Mouse (Mus musculus) liver, embryonic 15.5 days (tissue): ENCODE measurements around the gene B4galnt1. TPM values are rescaled to one million over a fixed set of nuclear protein-coding genes. Genes with fewer than 3 reads are reported as not detected.
A peak's percentile ranks its signal among the peaks of the same experiment; 100 is the strongest.
"Not testable (repeated sequence)": the region's sequence is repeated elsewhere in the genome, so short reads cannot be mapped to it uniquely, and the experiment has no call there.

ENCODE experiments used
- ATAC-seq: fragments of 200-750 bp; cut with Nextera tagmentation; 2 replicates; pipeline ENCODE4 v1.8.0; 2017; ENCODE audit warnings: moderate number of reproducible peaks, mild to moderate bottlenecking, moderate library complexity; ENCODE audit not compliant: insufficient read depth
- H3K27ac ChIP-seq: fragments of 300-500 bp; sonication (generic); replicated peaks from 2 replicates; pipeline ENCODE4 v1.5.1; 2015; ENCODE audit warnings: mild to moderate bottlenecking, inconsistent platforms
- H3K27me3 ChIP-seq: fragments of 300-500 bp; sonication (generic); 2 replicates; pipeline ENCODE4 v1.6.1; 2015; ENCODE audit warnings: mild to moderate bottlenecking, inconsistent platforms
- H3K36me3 ChIP-seq: fragments of 300-500 bp; sonication (generic); replicated peaks from 2 replicates; pipeline ENCODE4 v1.6.1; 2015; ENCODE audit warnings: moderate library complexity, mild to moderate bottlenecking, inconsistent platforms
- H3K4me1 ChIP-seq: fragments of 300-500 bp; sonication (generic); replicated peaks from 2 replicates; pipeline ENCODE4 v1.6.1; 2015; ENCODE audit warnings: inconsistent platforms
- H3K4me2 ChIP-seq: fragments of 300-500 bp; sonication (generic); 2 replicates; pipeline ENCODE4 v1.6.1; 2015; ENCODE audit warnings: moderate library complexity, mild to moderate bottlenecking, inconsistent platforms
- H3K4me3 ChIP-seq: fragments of 300-500 bp; sonication (generic); replicated peaks from 2 replicates; pipeline ENCODE4 v1.5.1; 2015; ENCODE audit warnings: mild to moderate bottlenecking, inconsistent platforms
- H3K9ac ChIP-seq: fragments of 300-500 bp; sonication (generic); 2 replicates; pipeline ENCODE4 v1.6.1; 2015; ENCODE audit warnings: moderate library complexity, mild to moderate bottlenecking, inconsistent platforms
- H3K9me3 ChIP-seq: fragments of 300-500 bp; sonication (generic); replicated peaks from 2 replicates; pipeline ENCODE4 v1.6.1; 2016; ENCODE audit warnings: inconsistent platforms
- WGBS: fragments of 180-500 bp; shearing (Covaris S2); methylation state at CpG from one replicate; pipeline ENCODE4 v1.1.7; 2015; ENCODE audit warnings: mixed read lengths; ENCODE audit not compliant: insufficient replicate concordance; 5-methylcytosine and 5-hydroxymethylcytosine counted together
- polyA plus RNA-seq: library from polyadenylated mRNA; unstranded; fragments of >200 nt; fragmentation: Nextera tagmentation; extraction: Ambion mirVana; gene quantifications from 2 replicates; pipeline ENCODE4 v1.2.1, GENCODE M21; 2015

The B4galnt1 gene
- polyA plus RNA-seq, 1 experiment from 2014 or later, result 19.3 TPM

- H3K4me1 ChIP-seq, result 0 out of 2 replicates have a peak, but pooled peaks cover 2% of the 10 kb centered on the region
- no peak for ATAC-seq
- H3K4me2 ChIP-seq, result no peak overlapping the region
- H3K27ac ChIP-seq, result no peak overlapping the region
- H3K36me3 ChIP-seq, result no peaks in the 10 kb centered on the region
- no peak overlapping the region for H3K4me3 ChIP-seq
- no peak overlapping the region for H3K9ac ChIP-seq
- no peaks in the 10 kb centered on the region for H3K9me3 ChIP-seq
- 68% methylated on average over 7 of the region's 7 CpGs for WGBS
- H3K27me3 ChIP-seq, result no peaks in the 10 kb centered on the region
Measured at GRCm38 (mm10) chr10:127144536-127144935, 20.5 kb upstream of the B4galnt1 start.

DNA sequence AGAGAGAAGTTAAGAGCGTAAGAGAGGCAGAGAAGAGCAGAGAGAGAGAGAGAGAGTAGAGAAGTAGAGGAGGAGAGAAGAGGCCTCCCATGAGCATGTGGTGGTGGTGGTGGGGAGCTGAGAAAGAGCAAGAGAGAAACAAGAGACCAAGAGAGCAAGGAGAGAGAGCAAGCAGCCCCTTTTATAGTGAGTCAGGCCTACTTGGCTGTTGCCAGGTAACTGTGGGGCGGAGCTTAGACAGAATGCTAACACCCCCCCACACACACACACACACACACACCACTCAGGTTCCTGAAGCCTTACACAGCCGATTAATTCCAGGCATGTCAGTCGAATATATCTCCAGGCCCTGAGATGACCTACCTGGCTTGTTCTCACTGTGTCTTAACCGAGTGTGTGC, 19.7 kb upstream of the B4galnt1 start:
- WGBS, result 66% methylated on average over 5 of the region's 5 CpGs
- ATAC-seq, result no peak
- Histone ChIP-seq H3K27me3 (no peaks in the 10 kb centered on the region), H3K4me2 (no peak overlapping the region), H3K9me3 (no peaks in the 10 kb centered on the region), H3K4me3 (no peak overlapping the region), H3K36me3 (no peaks in the 10 kb centered on the region), H3K4me1 (0 out of 2 replicates have a peak, but pooled peaks cover 4% of the 10 kb centered on the region), H3K9ac (no peak overlapping the region), H3K27ac (no peak overlapping the region)

GRCm38 (mm10) chr10:127147135-127147534, 17.9 kb upstream of the B4galnt1 start:
- Histone ChIP-seq H3K9ac (no peak overlapping the region), H3K9me3 (no peaks in the 10 kb centered on the region), H3K4me2 (no peak overlapping the region), H3K27me3 (no peaks in the 10 kb centered on the region), H3K36me3 (no peaks in the 10 kb centered on the region), H3K4me3 (no peak overlapping the region), H3K27ac (no peak overlapping the region), H3K4me1 (peaks cover 15% of the 10 kb centered on the region)
- WGBS, result 63% methylated on average over 6 of the region's 6 CpGs
- no peak for ATAC-seq

- Histone ChIP-seq H3K36me3 (no peaks in the 10 kb centered on the region), H3K9ac (no peak overlapping the region), H3K27ac (no peak overlapping the region), H3K4me3 (no peak overlapping the region), H3K4me1 (peaks cover 15% of the 10 kb centered on the region), H3K4me2 (no peak overlapping the region), H3K27me3 (no peaks in the 10 kb centered on the region), H3K9me3 (no peaks in the 10 kb centered on the region)
- 52% methylated on average over 4 of the region's 4 CpGs for whole genome bisulfite sequencing
- peak; percentile 36; the same call in 1 of the 2 replicates for ATAC-seq
Measured at GRCm38 (mm10) chr10:127150471-127150872, 14.6 kb upstream of the B4galnt1 start.

DNA sequence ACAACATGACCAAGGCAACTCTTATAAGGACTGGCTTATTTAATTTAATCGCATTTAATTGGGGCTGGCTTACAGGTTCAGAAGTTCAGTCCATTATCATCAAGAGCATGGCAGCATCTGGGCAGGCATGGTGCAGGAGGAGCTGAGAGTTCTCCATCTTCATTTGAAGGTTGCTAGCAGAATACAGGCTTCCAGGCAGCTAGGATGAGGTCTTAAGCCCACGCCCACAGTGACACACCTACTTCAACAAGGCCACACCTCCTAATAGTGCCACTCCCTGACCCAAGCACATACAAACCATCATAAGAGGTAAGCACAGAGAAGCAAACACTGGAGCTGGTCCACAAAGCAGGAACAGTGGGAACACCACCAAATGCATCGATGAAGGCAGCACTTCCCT, 13.8 kb upstream of the B4galnt1 start:
- 0 out of 2 replicates have a peak, but pooled peaks have one; percentile 30 for ATAC-seq
- H3K4me1 ChIP-seq, result peaks cover 15% of the 10 kb centered on the region
- not testable (repeated sequence) for H3K9me3 ChIP-seq, H3K27ac ChIP-seq, H3K27me3 ChIP-seq, H3K4me2 ChIP-seq, H3K9ac ChIP-seq, H3K4me3 ChIP-seq, H3K36me3 ChIP-seq
- WGBS, result 72% methylated on average over 3 of the region's 3 CpGs

DNA sequence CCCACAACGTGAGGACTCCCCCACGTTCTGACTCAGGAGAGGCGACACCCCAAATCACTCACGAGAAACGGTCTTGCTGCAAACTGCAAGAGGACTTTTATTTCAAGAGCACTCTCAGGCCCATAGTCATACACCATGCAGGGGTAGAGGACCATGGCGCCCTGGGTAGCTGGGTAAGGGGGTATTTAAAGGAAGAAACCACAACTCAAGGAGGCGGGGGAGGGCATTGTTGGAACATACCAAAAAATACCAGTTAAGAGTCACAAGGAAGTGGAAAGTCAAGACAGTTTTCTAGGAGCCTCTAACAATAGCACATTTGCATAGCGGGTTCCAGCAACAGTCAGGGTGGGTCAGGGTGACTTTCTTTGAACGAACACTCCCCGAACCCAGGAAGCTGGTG, 12.5 kb upstream of the B4galnt1 start:
- not testable (repeated sequence) for H3K9me3 ChIP-seq, H3K27ac ChIP-seq, ATAC-seq, H3K36me3 ChIP-seq, H3K4me2 ChIP-seq, H3K4me3 ChIP-seq, H3K27me3 ChIP-seq, H3K9ac ChIP-seq
- peaks cover 13% of the 10 kb centered on the region for H3K4me1 ChIP-seq
- WGBS, result 75% methylated on average over 10 of the region's 10 CpGs

GRCm38 (mm10) chr10:127153323-127153722, 11.7 kb upstream of the B4galnt1 start:
- 85% methylated on average over 7 of the region's 7 CpGs for WGBS
- no peaks in the 10 kb centered on the region for H3K36me3 ChIP-seq
- no peak for ATAC-seq
- H3K9ac ChIP-seq, result no peak overlapping the region
- H3K4me1 ChIP-seq, result peaks cover 14% of the 10 kb centered on the region
- no peak overlapping the region for H3K27ac ChIP-seq
- H3K4me3 ChIP-seq, result no peak overlapping the region
- no peak overlapping the region for H3K4me2 ChIP-seq
- H3K9me3 ChIP-seq, result no peaks in the 10 kb centered on the region
- no peaks in the 10 kb centered on the region for H3K27me3 ChIP-seq

DNA sequence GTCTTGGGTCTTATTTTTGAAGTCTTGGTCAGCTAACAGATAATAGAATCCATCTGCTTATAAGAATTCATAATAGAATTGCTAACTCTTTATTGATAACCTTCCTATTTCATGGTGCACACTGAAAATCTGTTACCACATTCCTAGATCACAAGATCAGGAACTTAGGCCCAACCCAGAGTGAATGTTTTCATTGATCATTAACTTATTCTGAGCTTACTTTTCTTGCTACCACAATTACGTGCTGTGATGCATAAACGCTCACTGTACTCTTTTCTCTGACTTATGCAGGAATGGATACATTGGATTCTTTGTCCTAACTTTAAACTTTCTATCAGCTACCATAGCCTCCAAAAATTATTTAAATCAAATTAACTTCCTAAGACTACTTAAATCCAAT, 10.8 kb upstream of the B4galnt1 start:
- no peak overlapping the region for H3K9ac ChIP-seq
- 68% methylated on average over 2 of the region's 2 CpGs for WGBS
- H3K9me3 ChIP-seq, result no peaks in the 10 kb centered on the region
- H3K4me1 ChIP-seq, result peaks cover 21% of the 10 kb centered on the region
- H3K4me2 ChIP-seq, result no peak overlapping the region
- no peak overlapping the region for H3K27ac ChIP-seq
- H3K4me3 ChIP-seq, result no peak overlapping the region
- H3K27me3 ChIP-seq, result no peaks in the 10 kb centered on the region
- H3K36me3 ChIP-seq, result no peaks in the 10 kb centered on the region
- no peak for ATAC-seq

- Histone ChIP-seq H3K9me3 (no peaks in the 10 kb centered on the region), H3K27ac (no peak overlapping the region), H3K9ac (no peak overlapping the region), H3K36me3 (no peaks in the 10 kb centered on the region), H3K4me1 (peaks cover 21% of the 10 kb centered on the region), H3K4me2 (no peak overlapping the region), H3K4me3 (no peak overlapping the region), H3K27me3 (no peaks in the 10 kb centered on the region)
- no peak for ATAC-seq
- WGBS, result 70% methylated on average over 5 of the region's 5 CpGs
Measured at GRCm38 (mm10) chr10:127154652-127155051, 10.4 kb upstream of the B4galnt1 start.

DNA sequence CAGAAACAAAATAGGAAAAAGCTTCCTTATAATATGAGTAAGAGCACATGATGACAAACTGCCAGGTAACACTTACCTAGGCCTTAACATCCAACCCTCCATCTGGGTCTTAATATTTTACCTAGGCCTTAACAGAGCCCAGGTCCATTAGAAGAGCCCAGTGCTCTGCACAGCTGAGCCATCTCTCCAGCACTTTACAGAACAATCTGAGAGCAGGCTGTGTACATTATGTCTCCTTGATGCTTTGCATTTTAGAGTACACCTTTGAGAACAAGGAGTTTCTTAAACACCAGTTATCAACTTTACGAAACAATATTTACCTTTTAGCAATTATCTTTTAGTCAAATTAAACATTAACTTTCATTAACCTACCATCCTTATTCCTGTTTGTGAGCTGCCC, 8.9 kb upstream of the B4galnt1 start:
- H3K27ac ChIP-seq, result peak overlapping the region; percentile 34; the same call in 1 of the 2 replicates
- no peak overlapping the region for H3K4me2 ChIP-seq
- no peaks in the 10 kb centered on the region for H3K9me3 ChIP-seq
- WGBS, result 67% methylated on average over 1 of the region's 1 CpGs
- ATAC-seq, result no peak
- no peak overlapping the region for H3K4me3 ChIP-seq
- no peaks in the 10 kb centered on the region for H3K27me3 ChIP-seq
- H3K9ac ChIP-seq, result no peak overlapping the region
- H3K36me3 ChIP-seq, result no peaks in the 10 kb centered on the region
- H3K4me1 ChIP-seq, result peaks cover 11% of the 10 kb centered on the region

DNA sequence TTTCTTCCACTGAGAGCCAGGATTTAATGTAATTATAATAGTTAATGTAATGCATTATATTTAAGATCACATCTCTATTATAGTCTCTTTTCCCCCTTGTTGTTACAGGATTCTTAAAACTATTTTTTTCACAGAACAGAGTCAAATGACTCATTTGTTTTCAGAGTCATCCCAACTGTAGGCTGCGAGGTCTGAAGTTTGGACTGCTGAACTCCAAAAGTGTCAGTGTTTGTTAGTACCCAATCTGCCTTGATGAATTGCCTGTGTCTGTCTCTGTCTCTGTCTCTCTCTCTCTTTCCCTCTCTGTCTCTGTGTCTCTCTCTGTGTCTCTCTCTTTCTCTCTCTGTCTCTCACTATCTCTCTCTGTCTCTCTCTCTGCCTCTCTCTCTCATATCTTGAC, 8.5 kb upstream of the B4galnt1 start:
- Histone ChIP-seq H3K4me2 (no peak overlapping the region), H3K4me1 (peaks cover 8% of the 10 kb centered on the region), H3K9ac (no peak overlapping the region), H3K4me3 (no peak overlapping the region), H3K36me3 (no peaks in the 10 kb centered on the region), H3K27ac (peak overlapping the region; percentile 43), H3K9me3 (no peaks in the 10 kb centered on the region), H3K27me3 (no peaks in the 10 kb centered on the region)
- 0 out of 2 replicates have a peak, but pooled peaks have one; percentile 27 for ATAC-seq
- 69% methylated on average over 1 of the region's 1 CpGs for WGBS

DNA sequence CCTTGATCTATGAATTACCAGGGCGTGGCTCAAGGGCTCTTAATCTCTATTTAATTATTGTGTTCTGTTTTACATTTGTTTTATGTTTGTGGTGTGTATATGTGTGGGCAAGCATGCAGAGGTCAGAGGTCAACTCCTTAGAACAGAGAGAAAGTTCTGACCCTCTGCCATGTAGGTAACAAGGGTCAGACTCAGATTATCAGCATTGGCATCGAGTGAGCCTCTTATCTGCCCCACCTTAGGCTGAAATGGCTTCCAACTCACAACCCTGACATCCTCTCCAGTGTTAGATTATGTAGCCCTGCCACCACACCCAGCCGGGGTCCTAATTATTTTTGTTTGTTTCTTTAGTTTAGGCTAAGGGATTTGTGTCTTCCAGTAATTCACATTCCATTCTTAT, 6.6 kb upstream of the B4galnt1 start:
- H3K36me3 ChIP-seq, result no peaks in the 10 kb centered on the region
- no peak overlapping the region for H3K27ac ChIP-seq
- H3K9me3 ChIP-seq, result no peaks in the 10 kb centered on the region
- H3K4me3 ChIP-seq, result no peak overlapping the region
- 35% methylated on average over 3 of the region's 3 CpGs for WGBS
- ATAC-seq, result no peak
- peaks cover 8% of the 10 kb centered on the region for H3K4me1 ChIP-seq
- peaks cover 6% of the 10 kb centered on the region; the same call in 1 of the 2 replicates for H3K27me3 ChIP-seq
- no peak overlapping the region for H3K4me2 ChIP-seq
- H3K9ac ChIP-seq, result no peak overlapping the region
